Mouse (Mus musculus) small intestine, adult 2 months (tissue): ENCODE results near the gene Gramd2.

Experiments used
- CTCF ChIP-seq: fragments of 200-500 bp; IDR thresholded peaks from 2 replicates; pipeline ENCODE4 v1.5.1; 2012; ENCODE audit warnings: low read depth, mild to moderate bottlenecking, control low read depth, inconsistent platforms, low read length, moderate library complexity, mixed read lengths; ENCODE audit not compliant: insufficient replicate concordance, insufficient read length; ENCODE audit errors: extremely low read depth
- POLR2A ChIP-seq: fragments of 200-500 bp; IDR thresholded peaks from 2 replicates; pipeline ENCODE4 v1.6.1; 2012; ENCODE audit warnings: low read depth, mild to moderate bottlenecking, control low read depth, inconsistent platforms, low read length, moderate library complexity

- TF ChIP-seq CTCF (no peak), POLR2A (no peak)
Measured at GRCm38 (mm10) chr9:59654450-59654983, 25.4 kb upstream of the Gramd2 start.
